Mouse (Mus musculus): ENCODE results near the gene Psd4. TPM values are rescaled to one million over a fixed set of nuclear protein-coding genes. Genes with fewer than 3 reads are reported as not detected.
A peak's percentile ranks its signal among the peaks of the same experiment; 100 is the strongest.

The Psd4 gene
- polyA plus RNA-seq, 1 experiment = 41.1 TPM

DNA sequence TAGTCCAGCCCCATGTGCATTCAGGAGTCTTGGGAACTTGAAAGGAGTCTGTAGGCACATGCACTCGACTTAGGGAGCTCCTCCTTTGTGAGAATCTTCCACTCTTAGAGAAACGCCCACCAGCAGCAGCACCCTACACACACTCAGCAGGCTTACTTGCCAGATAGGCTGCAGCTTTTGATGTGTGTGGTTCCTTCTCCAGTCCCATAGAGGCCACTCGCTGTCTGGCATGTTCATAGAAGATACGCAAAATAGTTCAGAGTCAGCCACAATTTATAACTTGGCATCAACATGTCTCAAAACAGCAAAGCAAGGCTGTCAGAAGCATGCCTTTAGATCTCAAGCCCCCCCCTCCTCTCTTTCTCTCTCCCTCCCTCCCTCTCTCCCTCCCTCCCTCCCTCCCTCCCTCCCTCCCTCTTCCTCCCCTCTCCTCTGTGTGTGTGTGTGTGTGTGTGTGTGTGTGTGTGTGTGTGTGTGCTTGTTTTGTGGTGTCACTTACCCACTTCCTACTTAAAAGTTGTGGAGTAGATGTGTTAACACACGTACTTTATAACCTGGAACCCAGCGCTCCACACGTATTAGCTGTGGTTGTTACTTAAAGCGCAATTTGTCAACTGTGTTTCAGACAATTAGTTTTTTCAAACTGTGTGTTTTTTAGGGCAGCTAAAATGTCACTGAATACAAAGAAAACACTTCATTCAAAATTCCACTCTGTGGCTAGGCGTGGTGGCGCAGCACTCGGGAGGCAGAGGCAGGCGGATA, 985 bp upstream of the Psd4 start:
- 42% methylated on average over 12 of the region's 12 CpGs for WGBS
- H3K4me1 ChIP-seq (ENCODE audit: control insufficient read depth, insufficient read depth, insufficient read length) = no peaks in the 10 kb centered on the region
- TF ChIP-seq CTCF (IDR thresholded peaks at IDR 0.05; ENCODE audit: extremely low read depth, insufficient read depth, insufficient read length, insufficient replicate concordance) = no peak
- TF ChIP-seq POLR2A (IDR thresholded peaks at IDR 0.05; ENCODE audit: low read depth, low read length) = no peak
- H3K27me3 ChIP-seq (ENCODE audit: control insufficient read depth, insufficient read depth, low read length) = no peaks in the 10 kb centered on the region
- DNase-seq (ENCODE audit: low read depth in 1 of 2, low spot score in 2 of 2) = no peak
- no peak overlapping the region for H3K4me3 ChIP-seq (ENCODE audit: extremely low read depth, insufficient read depth, insufficient read length)
- H3K36me3 ChIP-seq (ENCODE audit: control insufficient read depth, insufficient read depth, low read length) = no peaks in the 10 kb centered on the region
- H3K27ac ChIP-seq (ENCODE audit: insufficient read depth, low read length) = no peak overlapping the region

GRCm38 (mm10) chr2:24367895-24368261, 498 bp downstream of the Psd4 start:
- Histone ChIP-seq H3K4me3 (ENCODE audit: extremely low read depth, insufficient read depth, insufficient read length) (peak overlapping the region; percentile 56; the same call in 1 of the 2 replicates), H3K27me3 (ENCODE audit: control insufficient read depth, insufficient read depth, low read length) (no peaks in the 10 kb centered on the region), H3K27ac (ENCODE audit: insufficient read depth, low read length) (no peak overlapping the region), H3K4me1 (ENCODE audit: control insufficient read depth, insufficient read depth, insufficient read length) (no peaks in the 10 kb centered on the region), H3K36me3 (ENCODE audit: control insufficient read depth, insufficient read depth, low read length) (no peaks in the 10 kb centered on the region)
- 59% methylated on average over 4 of the region's 4 CpGs for WGBS
- DNase-seq (ENCODE audit: low read depth in 1 of 2, low spot score in 2 of 2) = no peak
- TF ChIP-seq POLR2A (IDR thresholded peaks at IDR 0.05; ENCODE audit: low read depth, low read length) (no peak), CTCF (IDR thresholded peaks at IDR 0.05; ENCODE audit: extremely low read depth, insufficient read depth, insufficient read length, insufficient replicate concordance) (no peak)

DNA sequence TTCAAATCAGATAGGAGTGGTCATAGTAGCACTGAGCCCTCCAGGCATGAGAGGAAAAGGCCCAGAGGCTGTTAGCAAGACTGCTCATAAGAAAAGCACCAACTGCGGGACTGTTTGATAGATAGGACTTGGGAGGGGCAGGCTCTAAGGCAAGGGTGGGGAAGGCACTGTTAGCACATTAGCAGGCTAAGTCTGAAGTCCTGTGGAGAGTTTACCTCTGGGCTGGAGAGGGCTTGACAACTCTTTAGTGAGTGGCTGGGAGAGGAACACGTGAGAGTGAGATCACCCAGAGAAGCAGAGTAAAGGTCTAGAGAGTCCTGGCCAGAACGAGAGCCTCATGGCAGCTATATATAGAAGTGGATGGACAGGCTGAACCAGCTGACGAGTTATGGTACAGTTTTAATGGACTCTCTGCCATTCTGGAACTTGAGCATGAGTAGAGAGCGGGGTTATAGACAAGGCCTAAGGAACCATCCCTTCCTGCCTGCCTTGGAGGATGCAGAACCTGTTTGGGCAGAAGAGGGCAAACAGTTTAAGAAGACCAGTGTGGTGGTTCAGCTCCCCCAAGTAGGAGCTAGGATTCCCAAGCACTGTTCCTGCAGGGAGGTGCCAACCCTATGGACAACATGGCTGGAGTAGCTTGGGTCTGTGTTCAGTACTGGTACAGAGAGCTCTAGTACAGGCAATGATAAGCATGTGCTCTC, 11.5 kb downstream of the Psd4 start:
- 87% methylated on average over 5 of the region's 5 CpGs for WGBS
- no peak for TF ChIP-seq CTCF (IDR thresholded peaks at IDR 0.05; ENCODE audit: extremely low read depth, insufficient read depth, insufficient read length, insufficient replicate concordance)
- TF ChIP-seq POLR2A (IDR thresholded peaks at IDR 0.05; ENCODE audit: low read depth, low read length) = no peak
- DNase-seq (ENCODE audit: low read depth in 1 of 2, low spot score in 2 of 2) = no peak
- Histone ChIP-seq H3K4me3 (ENCODE audit: extremely low read depth, insufficient read depth, insufficient read length) (no peak overlapping the region), H3K27ac (ENCODE audit: insufficient read depth, low read length) (no peak overlapping the region), H3K4me1 (ENCODE audit: control insufficient read depth, insufficient read depth, insufficient read length) (peaks cover 13% of the 10 kb centered on the region; the same call in 1 of the 2 replicates), H3K36me3 (ENCODE audit: control insufficient read depth, insufficient read depth, low read length) (no peaks in the 10 kb centered on the region), H3K27me3 (ENCODE audit: control insufficient read depth, insufficient read depth, low read length) (no peaks in the 10 kb centered on the region)

DNA sequence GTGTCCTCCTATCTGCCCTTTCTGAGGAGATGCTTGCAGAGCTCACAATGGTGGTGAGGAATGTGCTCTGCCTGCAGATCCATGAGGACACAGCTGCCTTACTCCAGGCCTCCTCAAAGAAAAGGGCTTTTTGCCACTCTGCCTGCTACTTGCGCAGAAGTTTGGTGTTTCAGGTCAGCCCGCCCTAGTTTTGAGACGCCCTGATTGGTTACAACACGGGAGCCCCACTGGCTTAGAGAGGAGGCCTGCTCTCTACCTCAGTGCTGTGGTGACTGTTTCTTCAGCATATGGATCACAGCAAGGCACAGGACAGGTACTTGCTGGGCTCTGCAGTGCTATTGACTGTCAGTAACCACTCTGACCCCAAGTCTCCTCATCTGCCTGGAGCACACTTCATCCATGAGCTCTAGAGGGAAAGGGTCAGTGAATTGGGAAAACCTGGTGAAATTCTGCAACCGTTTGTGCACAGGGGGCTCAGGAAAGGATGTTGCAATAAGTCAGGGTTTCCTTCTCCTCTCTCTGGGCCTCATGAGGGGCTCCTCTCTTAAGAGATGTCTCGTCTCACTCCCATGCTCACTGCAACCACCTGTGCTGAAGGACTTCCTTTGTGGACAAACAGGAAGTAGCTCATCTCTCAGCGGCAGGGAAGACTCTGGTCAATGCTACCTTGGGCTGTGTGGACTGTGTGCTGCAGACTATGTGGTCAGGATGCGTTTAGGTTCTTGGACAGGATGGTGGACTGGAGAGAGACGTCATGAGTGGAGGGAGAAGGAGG, 15.3 kb downstream of the Psd4 start:
- Histone ChIP-seq H3K4me1 (ENCODE audit: control insufficient read depth, insufficient read depth, insufficient read length) (peaks cover 30% of the 10 kb centered on the region; the same call in 1 of the 2 replicates), H3K4me3 (ENCODE audit: extremely low read depth, insufficient read depth, insufficient read length) (peak overlapping the region; percentile 11; the same call in 1 of the 2 replicates), H3K27ac (ENCODE audit: insufficient read depth, low read length) (peak overlapping the region; percentile 57), H3K36me3 (ENCODE audit: control insufficient read depth, insufficient read depth, low read length) (no peaks in the 10 kb centered on the region), H3K27me3 (ENCODE audit: control insufficient read depth, insufficient read depth, low read length) (no peaks in the 10 kb centered on the region)
- WGBS = 38% methylated on average over 9 of the region's 9 CpGs
- peak in 1 of 2 experiments; percentile 25 for DNase-seq (ENCODE audit: low read depth in 1 of 2, low spot score in 2 of 2)
- TF ChIP-seq POLR2A (IDR thresholded peaks at IDR 0.05; ENCODE audit: low read depth, low read length) (no peak), CTCF (IDR thresholded peaks at IDR 0.05; ENCODE audit: extremely low read depth, insufficient read depth, insufficient read length, insufficient replicate concordance) (no peak)

- 29% methylated on average over 3 of the region's 3 CpGs for WGBS
- Histone ChIP-seq H3K36me3 (ENCODE audit: control insufficient read depth, insufficient read depth, low read length) (no peaks in the 10 kb centered on the region; the same call in 1 of the 2 replicates), H3K27me3 (ENCODE audit: control insufficient read depth, insufficient read depth, low read length) (no peaks in the 10 kb centered on the region), H3K4me3 (ENCODE audit: extremely low read depth, insufficient read depth, insufficient read length) (no peak overlapping the region), H3K4me1 (ENCODE audit: control insufficient read depth, insufficient read depth, insufficient read length) (peaks cover 39% of the 10 kb centered on the region; the same call in 1 of the 2 replicates), H3K27ac (ENCODE audit: insufficient read depth, low read length) (peak overlapping the region; percentile 57)
- no peak for DNase-seq (ENCODE audit: low read depth in 1 of 2, low spot score in 2 of 2)
- no peak for TF ChIP-seq CTCF (IDR thresholded peaks at IDR 0.05; ENCODE audit: extremely low read depth, insufficient read depth, insufficient read length, insufficient replicate concordance)
These were observed 16.3 kb downstream of the Psd4 start for GRCm38 (mm10) chr2:24383636-24384035.

DNA sequence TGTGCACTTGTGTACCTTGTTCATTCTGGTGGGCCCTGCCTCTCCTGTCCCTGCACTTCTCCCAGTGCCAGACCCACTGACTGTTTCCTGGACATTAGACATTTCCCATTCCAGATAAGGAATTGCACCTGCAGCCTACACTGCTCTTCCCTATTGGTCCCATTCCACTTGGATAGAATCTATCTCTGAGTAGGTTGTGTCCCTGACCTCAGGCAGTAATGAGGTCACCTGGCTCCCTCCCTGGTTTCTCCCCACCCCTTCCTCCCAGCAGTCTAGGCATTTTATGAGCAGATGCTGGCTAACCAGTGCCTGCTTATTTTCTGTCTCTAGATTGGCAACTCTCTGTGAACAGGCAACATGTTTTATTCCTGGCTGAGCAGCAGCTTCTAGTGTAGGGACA, 17.0 kb downstream of the Psd4 start:
- peak overlapping the region; percentile 97 for H3K27ac ChIP-seq (ENCODE audit: insufficient read depth, low read length)
- H3K36me3 ChIP-seq (ENCODE audit: control insufficient read depth, insufficient read depth, low read length) = no peaks in the 10 kb centered on the region; the same call in 1 of the 2 replicates
- H3K4me3 ChIP-seq (ENCODE audit: extremely low read depth, insufficient read depth, insufficient read length) = peak overlapping the region; percentile 24; the same call in 1 of the 2 replicates
- peaks cover 40% of the 10 kb centered on the region; the same call in 1 of the 2 replicates for H3K4me1 ChIP-seq (ENCODE audit: control insufficient read depth, insufficient read depth, insufficient read length)
- no peak for DNase-seq (ENCODE audit: low read depth in 1 of 2, low spot score in 2 of 2)
- TF ChIP-seq CTCF (IDR thresholded peaks at IDR 0.05; ENCODE audit: extremely low read depth, insufficient read depth, insufficient read length, insufficient replicate concordance) (no peak), POLR2A (IDR thresholded peaks at IDR 0.05; ENCODE audit: low read depth, low read length) (no peak)
- no peaks in the 10 kb centered on the region for H3K27me3 ChIP-seq (ENCODE audit: control insufficient read depth, insufficient read depth, low read length)

All from spleen, adult 2 months (tissue).